Mouse (Mus musculus) cerebellum, adult 2 months (tissue): ENCODE measurements at regions not wholly inside any gene's neighbourhood (a gene's known extent, or its start where the extent isn't known, plus 50 kb on each side); places are given as distances from the start of the nearest gene placed in this dataset.

Experiments used
- CTCF ChIP-seq: fragments of 200-500 bp; IDR thresholded peaks from 2 replicates; pipeline ENCODE4 v1.5.1; 2011; ENCODE audit warnings: low read depth, mild to moderate bottlenecking, control low read depth, low read length, moderate library complexity, borderline replicate concordance; ENCODE audit not compliant: insufficient read depth
- POLR2A ChIP-seq: fragments of 200-500 bp; IDR thresholded peaks from 2 replicates; pipeline ENCODE4 v1.6.1; 2011; ENCODE audit warnings: low read length, control low read depth, borderline replicate concordance; ENCODE audit not compliant: insufficient read depth

DNA sequence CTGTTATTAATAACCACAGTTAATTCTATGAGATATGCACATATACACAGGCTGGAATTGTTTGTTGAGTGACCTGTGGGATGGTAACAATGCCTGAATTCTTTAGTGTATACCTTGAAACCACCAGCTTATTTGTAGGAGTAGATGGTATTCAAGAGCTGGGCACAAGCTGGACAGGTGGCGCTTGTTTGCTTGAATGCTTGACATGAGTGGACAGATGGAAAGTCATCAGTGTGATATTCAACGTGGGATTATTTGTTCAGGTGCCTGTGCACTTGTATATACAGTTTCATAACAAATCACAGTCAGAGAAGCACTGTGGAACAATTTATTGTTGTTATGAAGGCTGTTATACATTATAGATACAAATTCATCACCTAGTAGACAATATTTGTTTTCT lies 245.5 kb upstream of the Tmprss15 start:
- TF ChIP-seq POLR2A = no peak
- no peak for TF ChIP-seq CTCF
